Mouse (Mus musculus) gastrocnemius, postnatal 36 days (tissue): ENCODE measurements around the gene Cenpt. TPM values are rescaled to one million over a fixed set of nuclear protein-coding genes. Genes with fewer than 3 reads are reported as not detected.
"Not testable (repeated sequence)": the region's sequence is repeated elsewhere in the genome, so short reads cannot be mapped to it uniquely, and the experiment has no call there.

Experiments
- DNase-seq, 2 experiments: peaks; one replicate each; pipeline ENCODE4 v3.0.0; 2022
- intact Hi-C: fragments of 180-260 bp; cut with DNase I; formaldehyde crosslinking; loops from one replicate; pipeline ENCODE4 v1.15.1; 2025
- total RNA-seq, 2 experiments: library from RNA; stranded (reverse); gene quantifications; 2 replicates each; pipeline ENCODE4 v1.2.3; 2021

Gene Cenpt
- total RNA-seq, 2 experiments from 2014 or later: 1.1 to 1.2 TPM

DNA sequence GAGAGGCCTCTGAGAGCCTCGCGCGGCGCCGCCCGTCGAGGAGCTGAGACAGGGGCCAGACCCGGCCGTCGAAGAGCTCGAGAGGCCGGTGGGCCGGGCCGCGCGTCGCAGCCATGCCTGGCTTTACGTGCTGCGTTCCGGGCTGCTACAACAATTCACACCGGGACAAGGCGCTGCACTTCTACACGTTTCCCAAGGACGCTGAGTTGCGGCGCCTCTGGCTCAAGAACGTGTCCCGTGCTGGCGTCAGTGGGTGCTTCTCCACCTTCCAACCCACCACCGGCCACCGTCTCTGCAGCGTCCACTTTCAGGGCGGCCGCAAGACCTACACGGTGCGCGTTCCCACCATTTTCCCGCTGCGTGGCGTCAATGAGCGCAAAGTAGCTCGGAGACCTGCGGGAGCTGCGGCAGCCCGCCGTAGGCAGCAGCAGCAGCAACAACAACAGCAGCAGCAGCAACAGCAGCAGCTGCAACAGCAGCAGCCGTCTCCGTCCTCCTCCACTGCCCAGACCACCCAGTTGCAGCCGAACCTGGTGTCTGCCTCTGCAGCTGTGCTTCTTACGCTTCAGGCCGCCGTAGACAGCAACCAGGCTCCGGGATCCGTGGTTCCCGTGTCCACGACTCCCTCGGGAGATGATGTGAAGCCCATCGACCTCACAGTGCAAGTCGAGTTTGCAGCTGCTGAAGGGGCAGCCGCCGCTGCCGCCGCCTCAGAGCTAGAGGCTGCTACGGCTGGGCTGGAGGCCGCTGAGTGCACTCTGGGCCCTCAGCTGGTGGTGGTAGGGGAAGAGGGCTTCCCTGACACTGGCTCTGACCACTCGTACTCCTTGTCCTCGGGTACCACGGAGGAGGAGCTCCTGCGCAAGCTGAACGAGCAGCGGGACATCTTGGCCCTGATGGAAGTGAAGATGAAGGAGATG lies 2.4 kb upstream of the Cenpt start:
- intact Hi-C loops: no loop called here
- peak; percentile 31 to 56 for DNase-seq

DNA sequence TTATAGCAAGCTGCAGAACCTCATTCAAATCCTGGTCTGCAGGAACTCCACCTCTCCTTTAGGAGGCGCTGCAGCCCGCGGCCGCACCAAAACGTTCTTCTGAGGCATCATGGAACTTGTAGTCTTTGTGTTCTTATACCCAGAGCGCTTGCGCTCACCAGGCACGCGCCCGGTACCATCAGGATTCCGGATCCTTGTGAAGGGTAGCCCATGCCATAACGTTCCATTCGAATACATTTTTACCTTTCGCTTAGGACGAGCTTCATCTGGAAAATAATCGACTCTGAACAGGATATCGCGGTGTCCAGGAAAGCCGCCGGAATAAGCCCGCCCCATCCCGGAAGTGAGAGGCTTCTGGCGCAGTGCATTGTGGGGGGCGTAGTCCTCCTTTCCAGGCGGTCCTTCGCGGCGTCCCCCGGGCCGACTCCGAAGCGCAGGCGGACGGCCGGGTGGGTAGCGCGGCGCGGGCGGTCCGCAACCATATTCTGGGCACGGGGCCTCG lies 1.7 kb upstream of the Cenpt start, which contains the start of gene Thap11:
Gene Thap11 (plus strand): TSS at position 418 of the 502 bp plus-strand sequence.
- intact Hi-C loops: loop anchor here (5.0 kb wide), 1 partner anchor 78 kb away; the partner anchor contains the start of gene Ctrl

DNA sequence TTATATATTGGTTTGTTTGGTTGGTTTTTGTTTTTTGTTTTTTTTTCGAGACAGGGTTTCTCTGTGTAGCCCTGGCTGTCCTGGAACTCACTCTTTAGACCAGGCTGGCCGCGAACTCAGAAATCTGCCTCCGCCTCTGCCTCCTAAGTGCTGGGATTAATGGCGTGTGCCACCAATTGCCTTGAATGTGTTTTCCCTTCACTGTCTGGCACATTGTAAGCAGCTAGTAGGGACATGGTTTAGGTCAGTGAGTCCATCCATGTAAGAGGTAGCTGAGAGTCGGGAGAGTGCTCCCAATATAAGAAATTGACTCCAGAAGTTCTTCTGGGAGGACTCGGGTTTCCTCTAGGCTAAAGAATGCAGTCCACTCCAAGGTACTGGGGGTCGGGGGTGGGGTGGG lies 1.2 kb upstream of the Cenpt start:
- no peak for DNase-seq
- intact Hi-C loops: loop anchor here (5.0 kb wide), 1 partner anchor 78 kb away; the partner anchor contains the start of gene Ctrl

More for the DNA sequence above, 1.7 kb upstream of the Cenpt start, which contains the start of gene Thap11:
- peak; percentile 87 to 89 for DNase-seq

DNA sequence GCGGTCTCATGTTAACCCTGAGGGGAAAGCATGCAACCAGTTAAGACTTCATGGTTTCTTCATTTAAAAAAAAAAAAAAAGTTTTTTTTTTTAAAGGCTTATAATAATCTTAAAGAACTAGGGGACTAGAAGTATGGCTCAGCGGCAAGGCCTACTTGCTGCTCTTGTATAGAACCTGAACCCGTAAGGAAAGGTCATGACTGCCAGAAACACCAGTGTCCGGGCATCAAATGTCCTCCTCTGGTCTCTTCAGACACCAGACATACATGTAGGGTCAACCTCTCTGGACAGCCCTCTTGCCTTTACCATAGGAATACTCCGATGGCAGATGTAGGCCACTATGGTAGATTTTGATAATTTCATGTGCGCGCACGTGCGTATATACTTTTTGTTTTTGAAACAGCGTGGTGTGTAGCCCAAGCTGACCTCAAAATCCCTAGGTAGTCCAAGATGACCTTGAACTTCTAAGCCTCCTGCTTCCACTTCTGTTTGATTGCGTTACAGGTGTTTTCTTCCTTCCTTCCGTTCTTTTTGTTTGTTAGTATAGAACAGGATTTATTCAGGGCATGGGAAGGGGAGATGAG lies 840 bp downstream of the Cenpt start:
- intact Hi-C loops: loop anchor here (5.0 kb wide), 1 partner anchor 80 kb away; the partner anchor contains the start of gene Ctrl
- DNase-seq: no peak

DNA sequence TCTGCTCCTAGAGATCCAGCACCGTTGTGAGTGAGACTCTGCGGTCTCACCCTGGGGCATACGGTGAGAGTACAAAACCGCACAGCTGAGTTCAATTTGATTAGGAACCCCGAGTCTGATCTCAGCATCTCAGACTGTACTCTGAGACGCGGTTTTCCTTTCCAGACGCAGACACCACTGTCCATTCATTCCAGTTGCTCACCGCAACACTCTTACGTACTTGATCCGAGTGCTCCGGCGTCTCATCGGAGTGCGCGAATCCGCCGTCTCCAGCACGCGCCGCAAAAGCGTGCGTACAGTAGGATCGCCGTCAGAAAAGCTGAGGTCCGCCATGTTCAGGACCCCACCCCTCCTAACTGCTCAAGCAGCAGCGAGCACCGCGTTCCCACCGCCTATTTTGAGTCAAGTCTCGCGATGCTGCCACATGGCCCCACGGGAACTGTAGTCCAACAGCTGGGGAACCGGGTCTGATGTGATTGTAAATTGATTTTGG lies 1.4 kb downstream of the Cenpt start:
- intact Hi-C loops: loop anchor here (5.0 kb wide), 1 partner anchor 81 kb away; the partner anchor contains the start of gene Ctrl
- DNase-seq: peak; percentile 82 to 86

DNA sequence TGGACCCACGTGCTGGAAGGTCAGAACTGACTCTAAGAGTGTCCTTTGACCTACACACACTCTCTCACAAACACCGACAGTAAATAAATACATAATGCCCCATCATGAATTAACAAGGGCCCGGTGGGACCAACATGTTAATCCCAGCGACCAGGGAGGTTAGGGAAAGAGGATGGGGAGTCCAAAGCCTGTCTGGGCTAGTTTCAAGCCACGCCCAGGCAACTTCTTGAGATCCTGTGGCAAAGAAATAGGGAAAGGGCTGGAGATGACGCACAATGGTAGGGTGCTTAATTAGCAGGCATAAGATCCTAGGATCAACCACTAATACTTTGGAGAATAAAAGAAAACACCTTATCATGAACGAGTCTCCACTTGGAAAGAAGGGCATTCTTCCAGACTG lies 2.5 kb downstream of the Cenpt start:
- intact Hi-C loops: loop anchor here (5.0 kb wide), 1 partner anchor 82 kb away; the partner anchor contains the start of gene Ctrl
- DNase-seq: no peak

DNA sequence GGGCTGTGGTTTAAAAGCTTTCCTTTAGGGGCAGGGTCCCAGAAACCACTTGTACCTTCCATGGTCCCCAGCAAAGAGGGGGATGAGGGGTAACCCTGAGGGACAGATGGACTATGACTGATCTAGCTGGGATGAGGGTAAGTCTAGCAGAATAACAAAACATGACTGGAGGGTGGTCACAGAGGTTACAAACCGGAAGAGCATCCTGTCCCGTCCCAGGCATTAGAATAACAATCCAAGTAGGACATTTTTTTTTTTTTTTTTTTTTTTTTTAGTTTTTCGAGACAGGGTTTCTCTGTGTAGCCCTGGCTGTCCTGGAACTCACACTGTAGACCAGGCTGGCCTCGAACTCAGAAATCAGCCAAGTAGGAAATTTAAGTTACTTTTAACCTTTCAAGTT lies 3.1 kb downstream of the Cenpt start:
- intact Hi-C loops: loop anchor here (5.0 kb wide), 1 partner anchor 82 kb away; the partner anchor contains the start of gene Ctrl
- no peak for DNase-seq

DNA sequence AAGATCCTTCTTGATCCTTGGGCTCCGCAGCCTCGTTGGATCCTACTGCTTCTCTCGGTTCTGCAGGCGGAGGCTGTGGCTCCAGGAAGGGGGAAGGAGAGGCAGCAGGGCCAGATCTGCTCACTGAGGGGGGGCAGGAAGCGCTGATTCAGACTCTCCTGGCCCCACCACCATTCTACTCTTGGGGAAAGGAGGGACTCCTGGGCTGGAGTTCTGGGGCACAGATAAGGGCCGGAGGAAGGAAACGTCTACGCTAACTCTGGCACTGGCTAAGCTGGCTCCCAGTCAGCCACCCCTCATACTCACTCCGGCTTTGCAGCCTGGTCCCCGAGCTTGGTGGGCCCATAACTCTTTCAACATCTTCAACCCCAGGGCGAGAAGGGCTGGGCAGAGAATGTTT lies 6.4 kb downstream of the Cenpt start:
- intact Hi-C loops: no loop called here
- no peak for DNase-seq

DNA sequence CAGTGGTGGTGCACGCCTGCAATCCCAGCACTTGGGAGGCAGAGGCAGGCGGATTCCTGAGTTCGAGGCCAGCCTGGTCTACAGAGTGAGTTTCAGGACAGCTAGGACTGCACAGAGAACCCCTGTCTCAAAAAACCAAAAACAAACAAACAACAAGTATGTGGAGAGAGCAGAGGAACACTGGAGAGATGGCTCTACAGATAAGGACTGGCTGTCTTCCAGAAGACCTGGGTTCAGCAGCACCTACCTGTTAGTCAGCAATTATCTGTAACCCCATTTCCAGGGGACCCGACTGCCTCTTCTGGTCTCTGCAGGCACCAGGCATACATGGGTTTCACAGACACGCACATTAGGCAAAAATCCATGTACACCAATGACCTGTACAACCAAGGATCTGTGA lies 13.9 kb downstream of the Cenpt start:
- no peak for DNase-seq
- intact Hi-C loops: loop anchor here (5.0 kb wide), 1 partner anchor 183 kb away; no protein-coding TSS in a partner anchor

DNA sequence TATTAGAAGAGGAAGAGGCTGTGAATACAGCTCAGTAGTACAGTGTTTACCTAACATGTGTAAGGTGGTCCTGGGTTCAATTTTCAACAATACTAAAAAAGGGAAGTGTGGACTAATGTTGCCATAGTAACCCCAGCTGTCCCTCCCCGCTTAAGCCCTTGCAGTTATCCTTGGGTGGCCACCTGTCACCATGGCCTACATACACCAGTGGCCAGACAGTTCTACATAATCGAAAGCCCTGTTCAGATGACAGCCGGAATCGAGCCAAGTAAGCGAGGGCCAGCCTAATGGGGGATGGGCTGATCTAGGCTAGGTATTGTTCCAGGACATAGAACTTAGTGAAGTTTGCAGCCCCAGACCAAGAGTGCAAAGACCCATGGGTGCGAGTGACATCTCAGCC lies 16.1 kb downstream of the Cenpt start:
- DNase-seq: no peak
- intact Hi-C loops: loop anchor here (5.0 kb wide), 1 partner anchor 185 kb away; no protein-coding TSS in a partner anchor

DNA sequence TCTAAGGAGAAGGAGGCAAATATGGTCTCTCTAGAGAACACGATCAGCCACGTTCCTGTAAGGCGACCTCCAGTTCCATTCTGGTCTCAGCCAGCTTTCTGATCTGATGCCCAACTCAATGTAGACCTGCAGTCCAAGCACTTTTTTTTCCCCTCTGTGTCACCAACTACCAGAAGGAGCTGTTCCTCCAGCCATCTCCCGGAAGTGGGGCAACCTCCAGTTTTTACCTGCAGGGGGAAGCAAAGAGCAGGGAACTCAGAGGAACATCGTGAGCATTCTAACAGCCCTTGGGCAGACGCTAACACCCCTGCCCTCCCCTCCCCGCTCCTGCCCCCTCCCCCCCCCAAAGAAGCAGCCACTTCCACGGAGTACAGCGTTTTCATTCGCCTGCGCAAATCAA lies 17.8 kb downstream of the Cenpt start:
- intact Hi-C loops: loop anchor here (1.0 to 5.0 kb wide), 2 partner anchors 95 to 187 kb away; no protein-coding TSS in a partner anchor
- DNase-seq: peak; percentile 61 to 70

DNA sequence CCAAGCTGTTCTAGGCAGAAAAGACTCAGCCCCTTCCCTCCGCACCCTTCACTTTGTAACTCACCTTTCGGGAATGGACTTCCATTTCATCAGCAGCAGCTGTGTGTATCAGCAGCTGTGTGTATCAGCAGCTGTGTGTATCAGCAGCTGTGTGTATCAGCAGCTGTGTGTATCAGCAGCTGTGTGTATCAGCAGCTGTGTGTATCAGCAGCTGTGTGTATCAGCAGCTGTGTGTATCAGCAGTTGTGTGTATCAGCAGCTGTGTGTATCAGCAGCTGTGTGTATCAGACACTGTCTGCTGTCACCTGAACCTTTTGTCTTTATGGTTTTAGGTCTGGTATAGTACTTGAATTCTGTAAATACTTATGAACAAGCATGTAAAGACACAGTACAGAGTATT lies 19.3 kb downstream of the Cenpt start:
- DNase-seq, intact Hi-C loops: not testable (repeated sequence)

DNA sequence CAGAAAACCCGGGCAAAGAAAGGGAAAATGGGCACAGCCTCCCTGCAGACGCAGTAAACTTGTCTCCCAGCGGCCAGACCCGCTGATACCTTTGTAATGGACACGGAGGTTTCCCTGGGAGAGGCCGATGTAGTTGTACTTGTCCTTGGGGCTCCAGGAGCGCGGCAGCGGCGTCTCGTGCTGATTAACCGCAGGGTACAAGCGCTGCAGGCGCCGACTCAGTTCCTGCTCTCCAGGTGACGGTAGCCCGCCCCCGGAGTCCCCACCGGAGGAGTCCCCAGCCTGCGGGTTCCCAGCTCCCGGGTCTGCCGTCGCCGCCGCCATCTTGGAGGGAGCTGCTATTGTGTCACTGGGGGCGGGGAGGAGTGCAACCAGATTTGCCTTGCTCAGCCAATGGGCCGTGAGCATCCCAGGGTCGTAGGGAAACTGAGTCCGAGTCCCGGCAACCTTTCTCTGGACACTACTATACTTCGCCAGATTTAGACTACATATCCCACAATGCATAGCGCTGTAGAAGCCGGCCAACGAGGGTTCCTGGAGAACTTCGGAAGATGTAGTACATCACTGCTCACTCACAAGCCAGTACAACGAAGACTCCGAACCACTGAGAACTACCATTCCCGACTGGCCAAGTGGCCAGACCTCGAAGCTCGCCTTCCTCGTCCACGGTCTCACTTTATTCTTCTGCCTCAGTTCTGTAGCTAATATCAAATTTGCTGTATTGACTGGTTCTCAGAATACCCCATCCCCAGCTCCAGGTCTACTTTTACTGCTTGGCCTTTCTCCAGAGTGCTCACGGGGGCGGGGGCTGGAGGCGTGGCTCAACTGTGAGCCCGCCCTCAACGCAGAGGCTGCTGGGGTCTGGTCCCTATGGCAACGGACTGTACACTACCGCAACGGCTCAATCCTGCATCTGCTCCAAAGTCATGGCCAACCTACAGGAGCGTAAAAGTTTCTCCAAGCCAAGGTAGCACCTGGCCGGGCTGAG lies 25.9 kb downstream of the Cenpt start, which contains the start of the genes Ranbp10 and Tsnaxip1:
Gene Ranbp10 (minus strand): TSS at position 490 of the 988 bp plus-strand sequence.
Gene Tsnaxip1 (plus strand): TSS at position 871 of the 988 bp plus-strand sequence.
- peak; percentile 88 to 94 for DNase-seq
- intact Hi-C loops: loop anchor here (2.0 kb wide), 1 partner anchor 34 kb away; the partner anchor contains the start of gene Nutf2

DNA sequence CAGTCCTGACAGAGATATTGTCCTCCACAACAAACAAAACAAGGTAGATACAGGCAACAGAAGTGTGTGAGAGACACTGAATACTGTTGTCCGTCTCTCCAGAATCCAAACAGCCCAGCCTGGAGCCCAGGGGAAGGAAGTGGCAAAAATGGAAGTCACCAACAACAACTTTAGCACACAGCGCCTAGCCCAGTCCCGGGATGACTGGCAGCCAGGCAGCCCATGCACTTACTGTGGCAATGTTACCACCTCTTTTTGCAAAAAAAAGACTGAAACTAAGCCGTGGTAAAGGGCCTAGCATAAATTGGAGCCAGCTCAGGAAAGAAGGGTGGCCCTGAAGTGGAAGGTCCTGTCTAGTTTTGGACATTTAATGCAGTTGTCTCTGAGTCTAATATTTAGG lies 26.7 kb downstream of the Cenpt start:
- intact Hi-C loops: loop anchor here (2.0 kb wide), 1 partner anchor 34 kb away; the partner anchor contains the start of gene Nutf2
- DNase-seq: no peak

DNA sequence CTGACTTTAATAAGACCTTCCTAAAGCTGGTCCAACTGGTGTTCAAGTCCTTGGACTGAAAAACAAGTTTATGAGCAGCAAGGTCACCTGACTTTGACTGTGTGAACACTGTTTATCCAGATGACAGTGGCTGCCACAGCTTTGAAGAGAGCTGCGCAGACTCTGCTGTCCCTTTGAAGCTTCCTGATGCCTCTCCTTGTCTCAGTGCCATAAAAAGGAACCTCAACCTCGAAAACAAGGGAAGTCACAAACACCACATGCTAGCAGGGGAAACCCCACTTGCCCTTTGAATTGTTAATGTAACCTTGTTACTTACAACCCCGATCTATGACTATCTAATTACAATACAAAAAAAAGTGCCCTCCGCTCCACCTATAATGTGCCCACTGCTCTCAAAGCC lies 27.6 kb downstream of the Cenpt start:
- intact Hi-C loops: no loop called here
- no peak for DNase-seq

DNA sequence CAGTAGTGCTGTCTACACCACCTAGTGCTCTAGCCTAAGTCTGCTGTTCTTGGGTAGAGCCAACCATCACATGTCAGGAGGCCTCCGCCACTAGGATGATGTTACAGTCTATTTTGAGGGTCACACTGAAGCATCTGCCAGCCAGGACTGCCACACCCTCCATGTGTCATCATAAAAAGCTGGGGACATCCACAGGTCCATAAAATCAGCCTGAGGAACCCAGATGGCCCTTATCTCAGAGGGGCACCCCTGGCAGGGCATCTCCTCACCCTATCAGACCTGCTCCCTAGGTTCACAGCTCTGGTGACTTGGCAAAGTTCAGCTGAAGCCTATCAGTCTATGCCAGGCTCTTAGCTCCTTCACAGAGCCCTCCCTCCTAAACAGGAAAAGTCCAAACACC lies 32.2 kb downstream of the Cenpt start:
- intact Hi-C loops: no loop called here
- DNase-seq: peak; percentile 27 to 36

DNA sequence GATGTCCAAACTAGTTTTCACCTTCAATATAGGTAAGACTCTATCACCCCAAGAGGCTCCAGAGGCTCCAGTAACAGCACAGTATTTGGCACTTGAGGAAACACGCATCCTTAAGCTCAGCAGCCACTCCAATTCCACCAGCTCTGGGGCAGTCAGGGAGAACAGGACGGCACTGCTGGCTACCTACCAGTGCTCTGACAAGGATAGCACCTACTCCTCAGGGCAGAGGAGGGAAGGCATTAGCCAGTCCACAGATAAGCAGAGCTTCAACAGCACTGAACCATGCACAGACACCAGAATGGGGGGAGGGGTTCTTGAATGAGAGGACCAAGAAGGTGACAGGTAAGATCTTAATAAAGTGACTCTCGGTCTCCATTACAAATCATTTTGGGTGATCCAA lies 33.4 kb downstream of the Cenpt start:
- no peak for DNase-seq
- intact Hi-C loops: no loop called here

DNA sequence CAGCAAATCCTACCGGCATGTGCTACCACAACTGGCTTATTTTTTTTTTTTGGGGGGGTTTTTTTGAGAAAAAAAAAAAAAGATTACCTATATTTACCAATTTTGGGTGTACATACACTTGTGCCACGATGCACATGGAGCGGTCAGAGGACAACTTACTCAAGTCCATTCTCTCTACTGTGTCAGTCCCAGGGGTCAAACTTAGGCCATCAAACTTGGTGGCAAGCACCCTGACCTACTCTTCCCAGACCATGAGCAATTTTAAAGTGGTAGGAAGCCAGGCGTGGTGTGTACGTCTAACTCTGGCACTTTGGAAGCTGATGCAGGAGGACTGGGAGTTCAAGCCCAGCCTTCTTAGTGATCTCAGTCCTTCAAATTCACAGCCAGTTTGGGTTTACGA lies 39.8 kb downstream of the Cenpt start:
- no peak for DNase-seq
- intact Hi-C loops: no loop called here

DNA sequence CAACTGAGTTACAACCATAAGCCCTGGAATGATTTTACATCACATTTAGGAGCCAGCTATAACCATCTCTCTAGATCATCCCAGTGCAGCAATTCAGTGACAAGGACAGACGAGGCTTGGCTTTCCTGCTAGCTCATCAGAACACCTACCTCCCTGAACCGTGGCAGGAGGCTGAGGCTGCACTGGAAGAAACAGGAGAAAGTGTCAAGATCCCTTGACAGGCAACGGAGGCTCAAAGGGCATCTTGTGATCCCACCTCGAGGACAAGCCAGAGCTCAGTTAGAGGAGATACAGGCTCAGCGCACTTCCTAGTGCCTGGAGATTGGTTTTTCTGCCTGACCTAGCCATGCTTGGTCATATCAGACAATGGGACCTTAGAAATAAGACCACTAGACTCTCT lies 40.6 kb downstream of the Cenpt start:
- intact Hi-C loops: no loop called here
- DNase-seq: no peak
